Mouse (Mus musculus) adrenal gland (tissue): Measurements from ENCODE around the gene Gm10188.

Source experiments
- intact Hi-C: fragments of 180-260 bp; cut with DNase I; formaldehyde crosslinking; loops from one replicate; pipeline ENCODE4 v1.15.1; 2025

Gm10188 gene

GRCm38 (mm10) chr1:132226297-132227080 lies 3.1 kb downstream of the Gm10188 start:
- intact Hi-C loops, result no loop called here

GRCm38 (mm10) chr1:132222166-132222565 lies 7.4 kb downstream of the Gm10188 start:
- intact Hi-C loops, result no loop called here

- intact Hi-C loops, result no loop called here
Observed at GRCm38 (mm10) chr1:132221627-132222026, 7.9 kb downstream of the Gm10188 start.

GRCm38 (mm10) chr1:132216276-132216675 lies 13.3 kb downstream of the Gm10188 start:
- intact Hi-C loops, result no loop called here

GRCm38 (mm10) chr1:132213076-132213475 lies 16.5 kb downstream of the Gm10188 start:
- intact Hi-C loops, result no loop called here

GRCm38 (mm10) chr1:132212218-132212617 lies 17.3 kb downstream of the Gm10188 start:
- intact Hi-C loops, result no loop called here

GRCm38 (mm10) chr1:132211672-132212071 lies 17.9 kb downstream of the Gm10188 start:
- intact Hi-C loops, result loop anchor here (2.0 kb wide), 1 partner anchor 45 kb away; no protein-coding TSS in a partner anchor

GRCm38 (mm10) chr1:132210922-132211321 lies 18.6 kb downstream of the Gm10188 start:
- intact Hi-C loops, result loop anchor here (2.0 kb wide), 1 partner anchor 44 kb away; no protein-coding TSS in a partner anchor

GRCm38 (mm10) chr1:132209400-132209799 lies 20.2 kb downstream of the Gm10188 start:
- intact Hi-C loops, result loop anchor here (5.0 kb wide), 2 partner anchors 52 to 148 kb away; no protein-coding TSS in a partner anchor

GRCm38 (mm10) chr1:132208154-132208553 lies 21.4 kb downstream of the Gm10188 start:
- intact Hi-C loops, result loop anchor here (5.0 kb wide), 2 partner anchors 51 to 149 kb away; no protein-coding TSS in a partner anchor

GRCm38 (mm10) chr1:132206828-132207227 lies 22.7 kb downstream of the Gm10188 start:
- intact Hi-C loops, result loop anchor here (5.0 kb wide), 2 partner anchors 50 to 150 kb away; no protein-coding TSS in a partner anchor

- intact Hi-C loops, result loop anchor here (5.0 kb wide), 2 partner anchors 49 to 151 kb away; no protein-coding TSS in a partner anchor
Observed at GRCm38 (mm10) chr1:132205958-132206357, 23.6 kb downstream of the Gm10188 start.

GRCm38 (mm10) chr1:132202771-132203170 lies 26.8 kb downstream of the Gm10188 start:
- intact Hi-C loops, result no loop called here

- intact Hi-C loops, result no loop called here
Observed at GRCm38 (mm10) chr1:132201936-132202335, 27.6 kb downstream of the Gm10188 start.

GRCm38 (mm10) chr1:132201511-132201860 lies 28.1 kb downstream of the Gm10188 start:
- intact Hi-C loops, result no loop called here

- intact Hi-C loops, result no loop called here
Observed at GRCm38 (mm10) chr1:132200562-132201510, 28.7 kb downstream of the Gm10188 start.

GRCm38 (mm10) chr1:132199934-132200333 lies 29.6 kb downstream of the Gm10188 start:
- intact Hi-C loops, result no loop called here

GRCm38 (mm10) chr1:132199244-132199643 lies 30.3 kb downstream of the Gm10188 start:
- intact Hi-C loops, result no loop called here

- intact Hi-C loops, result no loop called here
Observed at GRCm38 (mm10) chr1:132198401-132199071, 31.0 kb downstream of the Gm10188 start.

- intact Hi-C loops, result no loop called here
Observed at GRCm38 (mm10) chr1:132197666-132198065, 31.9 kb downstream of the Gm10188 start.

GRCm38 (mm10) chr1:132196337-132196736 lies 33.2 kb downstream of the Gm10188 start:
- intact Hi-C loops, result no loop called here
